In genomic region chr17:17829816-17830535, GRCm38 (mm10) we compare ENCODE assay signal across 11 mouse cellular contexts. TPM values are rescaled to one million over a fixed set of nuclear protein-coding genes. Genes with fewer than 3 reads are reported as not detected.
DNase-seq lines count a peak whose midpoint lies in the region; ATAC-seq and TF ChIP-seq lines count a peak whose summit lies in the region.
"Had no signal": no experiment of that assay in that cellular context is flagged by ENCODE, and none has a peak within 500 bp of the region (broad histone marks: within the 10 kb centered on the region; RNA-seq: fewer than 3 reads in every experiment).

No protein-coding gene starts in this region.

- no peak for ATAC-seq in forebrain, embryonic 13.5 days
- no peak for ATAC-seq in limb, embryonic 15.5 days (ENCODE audit: insufficient number of reproducible peaks, low FRiP score, low TSS enrichment, low read depth)
- ATAC-seq in frontal cortex, adult (ENCODE audit: low TSS enrichment) = no peak
- ATAC-seq: CD4-positive, CD25-positive, alpha-beta regulatory T cell, adult 4 months had no signal

- TF ChIP-seq EP300 in heart, adult 2 months (IDR thresholded peaks at IDR 0.05; ENCODE audit: insufficient read depth, low read depth, low read length) = no peak
- no peak for TF ChIP-seq EP300 in ES-Bruce4 (IDR thresholded peaks at IDR 0.05; ENCODE audit: insufficient read depth, low read depth, low read length)

- intact Hi-C loops in heart, adult 2 months (cut with DNase I) = loop anchor here (1.0 to 5.0 kb wide), 2 partner anchors 7 to 453 kb away; no protein-coding TSS in a partner anchor
- intact Hi-C loops in heart, postnatal 10 days (cut with DNase I) = loop anchor here (10.0 kb wide), 2 partner anchors 205 to 455 kb away; partner anchors contain the start of genes Lnpep and Riok2

- no peaks in the 10 kb centered on the region for H3K9me3 ChIP-seq in ES-Bruce4 (replicated peaks; ENCODE audit: control insufficient read depth, insufficient read depth, low read length, poor library complexity, severe bottlenecking)
- H3K9me3 ChIP-seq in forebrain, embryonic 13.5 days (replicated peaks) = no peaks in the 10 kb centered on the region
- H3K9me3 ChIP-seq in limb, embryonic 15.5 days = no peaks in the 10 kb centered on the region

- no peak for TF ChIP-seq POLR2A in heart, adult 2 months (IDR thresholded peaks at IDR 0.05; ENCODE audit: insufficient read depth, low read depth, low read length)
- TF ChIP-seq POLR2A in ES-Bruce4 (IDR thresholded peaks at IDR 0.05; ENCODE audit: insufficient read depth, low read length) = no peak

- no peaks in the 10 kb centered on the region for H3K27me3 ChIP-seq in heart, adult 2 months (ENCODE audit: control insufficient read depth, insufficient read depth, low read length)
- no peaks in the 10 kb centered on the region for H3K27me3 ChIP-seq in ES-Bruce4 (ENCODE audit: control insufficient read depth, insufficient read depth, low read length, poor library complexity, severe bottlenecking)
- H3K27me3 ChIP-seq in forebrain, embryonic 13.5 days = no peaks in the 10 kb centered on the region
- no peaks in the 10 kb centered on the region for H3K27me3 ChIP-seq in limb, embryonic 15.5 days

- H3K79me2 ChIP-seq in heart, adult 2 months (replicated peaks; ENCODE audit: control insufficient read depth, insufficient read depth, low read length) = no peaks in the 10 kb centered on the region

- H3K27ac ChIP-seq in heart, adult 2 months = peak overlapping the region; percentile 98
- no peak overlapping the region for H3K27ac ChIP-seq in ES-Bruce4 (ENCODE audit: insufficient read depth, low read length)
- peak overlapping the region; percentile 100 for H3K27ac ChIP-seq in forebrain, embryonic 13.5 days
- peak overlapping the region; percentile 99 for H3K27ac ChIP-seq in limb, embryonic 15.5 days

- H3K4me2 ChIP-seq in forebrain, embryonic 13.5 days = peak overlapping the region; percentile 92
- H3K4me2 ChIP-seq in limb, embryonic 15.5 days = peak overlapping the region; percentile 71

- 64% methylated on average over 23 of the region's 23 CpGs for WGBS in heart, adult 2 months
- WGBS in forebrain, embryonic 13.5 days = 65% methylated on average over 20 of the region's 23 CpGs
- WGBS in limb, embryonic 15.5 days = 38% methylated on average over 23 of the region's 23 CpGs

- no peak overlapping the region; the same call in 1 of the 2 replicates for H3K4me3 ChIP-seq in heart, adult 2 months
- peak overlapping the region; percentile 47 for H3K4me3 ChIP-seq in ES-Bruce4 (ENCODE audit: low read depth, low read length)
- peak overlapping the region; percentile 85 for H3K4me3 ChIP-seq in forebrain, embryonic 13.5 days
- H3K4me3 ChIP-seq in limb, embryonic 15.5 days = peak overlapping the region; percentile 81

- DNase-seq in heart, adult 2 months = peak in 1 of 2 experiments; percentile 22
- no peak for DNase-seq in heart, postnatal 10 days
- DNase-seq in ovary, postnatal 14 days (ENCODE audit: low spot score) = no peak
- no peak for DNase-seq in spleen, adult 12 weeks (ENCODE audit: low spot score)
- DNase-seq: layer of hippocampus, adult 9-11 months had no signal

- H3K9ac ChIP-seq in heart, adult 2 months (ENCODE audit: low read depth, low read length) = 0 out of 2 replicates have a peak overlapping the region, but pooled peaks have one; percentile 1
- H3K9ac ChIP-seq in ES-Bruce4 (ENCODE audit: low read depth, poor library complexity, severe bottlenecking) = peak overlapping the region; percentile 91
- H3K9ac ChIP-seq in forebrain, embryonic 13.5 days = peak overlapping the region; percentile 98
- peak overlapping the region; percentile 72 for H3K9ac ChIP-seq in limb, embryonic 15.5 days

- no peak for TF ChIP-seq CTCF in heart, adult 2 months (IDR thresholded peaks at IDR 0.05)
- no peak for TF ChIP-seq CTCF in ES-Bruce4 (IDR thresholded peaks at IDR 0.05; ENCODE audit: low read depth, low read length)

- H3K36me3 ChIP-seq in heart, adult 2 months (ENCODE audit: control insufficient read depth, insufficient read depth, low read length) = peaks cover 6% of the 10 kb centered on the region; the same call in 1 of the 2 replicates
- H3K36me3 ChIP-seq in ES-Bruce4 (ENCODE audit: control insufficient read depth, insufficient read depth, low read length, poor library complexity, severe bottlenecking) = no peaks in the 10 kb centered on the region; the same call in 1 of the 2 replicates
- peaks cover 39% of the 10 kb centered on the region for H3K36me3 ChIP-seq in forebrain, embryonic 13.5 days (ENCODE audit: poor library complexity, severe bottlenecking)
- H3K36me3 ChIP-seq in limb, embryonic 15.5 days = peaks cover 32% of the 10 kb centered on the region

- H3K4me1 ChIP-seq in heart, adult 2 months (ENCODE audit: control insufficient read depth, insufficient read depth, low read length) = no peaks in the 10 kb centered on the region
- peaks cover 6% of the 10 kb centered on the region for H3K4me1 ChIP-seq in ES-Bruce4 (ENCODE audit: control insufficient read depth, insufficient read depth, low read length)
- peaks cover 61% of the 10 kb centered on the region for H3K4me1 ChIP-seq in forebrain, embryonic 13.5 days
- peaks cover 51% of the 10 kb centered on the region for H3K4me1 ChIP-seq in limb, embryonic 15.5 days

RNA-seq across cellular contexts. Expression of gene Spaca6, which starts 3.0 kb away (rescaled TPM):
- total RNA-seq in heart, adult 2 months (2021) = 10 to 100 TPM in 1 of 2 experiments, 1 to 10 TPM in 1; 9.2 to 15.3 TPM
- polyA plus RNA-seq in heart, adult 2 months (2012; rRNA removed) = 17.8 and 19.3 TPM in 2 replicates
- total RNA-seq in heart, postnatal 10 days (2021) = 10 to 100 TPM; 24.6 to 27.2 TPM
- polyA plus RNA-seq in ES-Bruce4 (2011; ENCODE audit: insufficient read depth, insufficient read length, low read depth, missing spikeins) = 81.0 and 82.4 TPM in 2 replicates
- polyA plus RNA-seq in forebrain, embryonic 13.5 days (2015; fragmentation: Nextera tagmentation; extraction: Ambion mirVana) = 34.7 and 36.9 TPM in 2 replicates
- polyA plus RNA-seq in limb, embryonic 15.5 days (2015; fragmentation: Nextera tagmentation; extraction: Ambion mirVana) = 25.3 and 36.6 TPM in 2 replicates

RNA-seq across cellular contexts. Expression of gene Has1, which starts 25.0 kb away (rescaled TPM):
- total RNA-seq in heart, adult 2 months (2021) = under 1 TPM; 0.18 to 0.25 TPM
- polyA plus RNA-seq in heart, adult 2 months (2012; rRNA removed) = 0.64 and 0.80 TPM in 2 replicates
- under 1 TPM; 0.40 to 0.77 TPM for total RNA-seq in heart, postnatal 10 days (2021)
- not detected in 2 replicates for polyA plus RNA-seq in ES-Bruce4 (2011; ENCODE audit: insufficient read depth, insufficient read length, low read depth, missing spikeins)
- 0.65 and 0.77 TPM in 2 replicates for polyA plus RNA-seq in forebrain, embryonic 13.5 days (2015; fragmentation: Nextera tagmentation; extraction: Ambion mirVana)
- polyA plus RNA-seq in limb, embryonic 15.5 days (2015; fragmentation: Nextera tagmentation; extraction: Ambion mirVana) = 1.6 and 2.0 TPM in 2 replicates
- polyA plus RNA-seq: CD4-positive, CD25-positive, alpha-beta regulatory T cell, adult 4 months had no signal

RNA-seq across cellular contexts. Expression of gene Fpr1, which starts 53.8 kb away (rescaled TPM):
- not detected for total RNA-seq in heart, adult 2 months (2021)
- polyA plus RNA-seq in heart, adult 2 months (2012; rRNA removed) = 0.53 and 0.66 TPM in 2 replicates
- total RNA-seq in heart, postnatal 10 days (2021) = under 1 TPM in 1 of 2 experiments, not detected in 1; 0.20 TPM
- polyA plus RNA-seq in ES-Bruce4 (2011; ENCODE audit: insufficient read depth, insufficient read length, low read depth, missing spikeins) = not detected in 2 replicates
- not detected in 2 replicates for polyA plus RNA-seq in forebrain, embryonic 13.5 days (2015; fragmentation: Nextera tagmentation; extraction: Ambion mirVana)
- polyA plus RNA-seq in limb, embryonic 15.5 days (2015; fragmentation: Nextera tagmentation; extraction: Ambion mirVana) = 0.33 and 0.91 TPM in 2 replicates
- polyA plus RNA-seq: brain, embryonic 14.5 days; CD4-positive, CD25-positive, alpha-beta regulatory T cell, adult 4 months had no signal

RNA-seq across cellular contexts. Expression of gene Fpr2, which starts 57.6 kb away (rescaled TPM):
- under 1 TPM in 1 of 2 experiments, not detected in 1; 0.39 TPM for total RNA-seq in heart, adult 2 months (2021)
- polyA plus RNA-seq in heart, adult 2 months (2012; rRNA removed) = 0.29 and 0.49 TPM in 2 replicates
- under 1 TPM in 1 of 2 experiments, not detected in 1; 0.40 TPM for total RNA-seq in heart, postnatal 10 days (2021)
- not detected in 2 replicates for polyA plus RNA-seq in ES-Bruce4 (2011; ENCODE audit: insufficient read depth, insufficient read length, low read depth, missing spikeins)
- not detected in 2 replicates for polyA plus RNA-seq in forebrain, embryonic 13.5 days (2015; fragmentation: Nextera tagmentation; extraction: Ambion mirVana)
- polyA plus RNA-seq in limb, embryonic 15.5 days (2015; fragmentation: Nextera tagmentation; extraction: Ambion mirVana) = 0.38 and 0.52 TPM in 2 replicates

RNA-seq across cellular contexts. Expression of gene Fpr3, which starts 57.7 kb away (rescaled TPM):
- total RNA-seq in heart, adult 2 months (2021) = not detected
- polyA plus RNA-seq in heart, adult 2 months (2012; rRNA removed) = not detected in 2 replicates
- not detected for total RNA-seq in heart, postnatal 10 days (2021)
- not detected in 2 replicates for polyA plus RNA-seq in ES-Bruce4 (2011; ENCODE audit: insufficient read depth, insufficient read length, low read depth, missing spikeins)
- not detected in 2 replicates for polyA plus RNA-seq in forebrain, embryonic 13.5 days (2015; fragmentation: Nextera tagmentation; extraction: Ambion mirVana)
- polyA plus RNA-seq in limb, embryonic 15.5 days (2015; fragmentation: Nextera tagmentation; extraction: Ambion mirVana) = not detected in 2 replicates
- polyA plus RNA-seq: brain, embryonic 14.5 days; CD4-positive, CD25-positive, alpha-beta regulatory T cell, adult 4 months had no signal

Comparison
In these comparisons a context has a peak if more than half of its experiments do, and no peak if none do; other contexts are left out.
1. H3K9ac ChIP-seq: peak in every context shown above with its lines; median percentile 98 in forebrain, embryonic 13.5 days; 91 in ES-Bruce4; 72 in limb, embryonic 15.5 days; 1 in heart, adult 2 months.